Mouse (Mus musculus) hindbrain, embryonic 13.5 days (tissue): ENCODE data around the gene Mrps10. TPM values are rescaled to one million over a fixed set of nuclear protein-coding genes. Genes with fewer than 3 reads are reported as not detected.
"Not testable (repeated sequence)": the region's sequence is repeated elsewhere in the genome, so short reads cannot be mapped to it uniquely, and the experiment has no call there.

Experiments used
- ATAC-seq: fragments of 200-750 bp; cut with Nextera tagmentation; 2 replicates; pipeline ENCODE4 v1.8.0; 2017; ENCODE audit warnings: moderate TSS enrichment; ENCODE audit not compliant: low FRiP score
- H3K27ac ChIP-seq: fragments of 300-500 bp; sonication (generic); 2 replicates; pipeline ENCODE4 v1.5.1; 2015; ENCODE audit warnings: inconsistent platforms, mild to moderate bottlenecking, moderate library complexity
- H3K27me3 ChIP-seq: fragments of 300-500 bp; sonication (generic); 2 replicates; pipeline ENCODE4 v1.6.1; 2015; ENCODE audit warnings: mild to moderate bottlenecking, inconsistent platforms
- H3K36me3 ChIP-seq: fragments of 300-500 bp; sonication (generic); 2 replicates; pipeline ENCODE4 v1.6.1; 2015; ENCODE audit warnings: mild to moderate bottlenecking, inconsistent platforms
- H3K4me1 ChIP-seq: fragments of 300-500 bp; sonication (generic); replicated peaks from 2 replicates; pipeline ENCODE4 v1.6.1; 2015; ENCODE audit warnings: inconsistent platforms
- H3K4me2 ChIP-seq: fragments of 300-500 bp; sonication (generic); 2 replicates; pipeline ENCODE4 v1.6.1; 2015; ENCODE audit warnings: inconsistent platforms, mild to moderate bottlenecking, moderate library complexity
- H3K4me3 ChIP-seq: fragments of 300-500 bp; sonication (generic); 2 replicates; pipeline ENCODE4 v1.5.1; 2015; ENCODE audit warnings: mild to moderate bottlenecking, inconsistent platforms
- H3K9ac ChIP-seq: fragments of 300-500 bp; sonication (generic); 2 replicates; pipeline ENCODE4 v1.6.1; 2015; ENCODE audit warnings: mild to moderate bottlenecking, inconsistent platforms
- H3K9me3 ChIP-seq: fragments of 300-500 bp; sonication (generic); 2 replicates; pipeline ENCODE4 v1.6.1; 2016; ENCODE audit warnings: inconsistent platforms
- WGBS: fragments of 180-500 bp; shearing (Covaris S2); methylation state at CpG from one replicate; pipeline ENCODE4 v1.1.7; 2015; 5-methylcytosine and 5-hydroxymethylcytosine counted together
- polyA plus RNA-seq: library from polyadenylated mRNA; unstranded; fragments of >200 nt; fragmentation: Nextera tagmentation; extraction: Ambion mirVana; gene quantifications from 2 replicates; pipeline ENCODE4 v1.2.1, GENCODE M21; 2015

Gene Mrps10
- polyA plus RNA-seq: 70.6 and 75.7 TPM in 2 replicates

GRCm38 (mm10) chr17:47368401-47369086 is at the start of gene Mrps10:
TSS of gene Mrps10 (plus strand) at chr17:47368887.
- peak within 1 kb of the TSS; percentile 84 for H3K27ac ChIP-seq
- H3K36me3 ChIP-seq: peaks cover 14% of the 10 kb centered on the region
- H3K4me2 ChIP-seq: peak within 1 kb of the TSS; percentile 75
- H3K9me3 ChIP-seq: no peaks in the 10 kb centered on the region
- H3K9ac ChIP-seq: peak within 1 kb of the TSS; percentile 79
- peak within 1 kb of the TSS; percentile 68 for H3K4me3 ChIP-seq
- H3K4me1 ChIP-seq: peaks cover 17% of the 10 kb centered on the region
- peaks cover 29% of the 10 kb centered on the region for H3K27me3 ChIP-seq
- WGBS: 4% methylated on average over 35 of the region's 35 CpGs
- peak; percentile 91 for ATAC-seq

- no peak for ATAC-seq
- Histone ChIP-seq H3K4me3 (no peak overlapping the region), H3K4me2 (no peak overlapping the region), H3K36me3 (peaks cover 72% of the 10 kb centered on the region), H3K9ac (no peak overlapping the region), H3K27me3 (no peaks in the 10 kb centered on the region), H3K27ac (no peak overlapping the region), H3K4me1 (no peaks in the 10 kb centered on the region), H3K9me3 (no peaks in the 10 kb centered on the region)
- WGBS: 80% methylated on average over 20 of the region's 20 CpGs
Measured at GRCm38 (mm10) chr17:47318972-47319625, 49.6 kb upstream of the Mrps10 start.

GRCm38 (mm10) chr17:47319761-47320160 is 48.9 kb upstream of the Mrps10 start:
- ATAC-seq: no peak
- Histone ChIP-seq H3K36me3 (peaks cover 72% of the 10 kb centered on the region), H3K9me3 (no peaks in the 10 kb centered on the region), H3K9ac (no peak overlapping the region), H3K4me1 (no peaks in the 10 kb centered on the region), H3K4me3 (no peak overlapping the region), H3K27ac (no peak overlapping the region), H3K4me2 (no peak overlapping the region), H3K27me3 (no peaks in the 10 kb centered on the region)
- WGBS: 93% methylated on average over 12 of the region's 12 CpGs

- H3K4me3 ChIP-seq: no peak overlapping the region
- 82% methylated on average over 22 of the region's 22 CpGs for WGBS
- no peaks in the 10 kb centered on the region for H3K27me3 ChIP-seq
- H3K27ac ChIP-seq: no peak overlapping the region
- no peaks in the 10 kb centered on the region for H3K9me3 ChIP-seq
- no peak for ATAC-seq
- H3K4me2 ChIP-seq: no peak overlapping the region
- H3K4me1 ChIP-seq: no peaks in the 10 kb centered on the region
- no peak overlapping the region for H3K9ac ChIP-seq
- H3K36me3 ChIP-seq: peaks cover 61% of the 10 kb centered on the region
Measured at GRCm38 (mm10) chr17:47322128-47322990, 46.3 kb upstream of the Mrps10 start.

GRCm38 (mm10) chr17:47322991-47323295 is 45.7 kb upstream of the Mrps10 start:
- H3K4me3 ChIP-seq: no peak overlapping the region
- no peaks in the 10 kb centered on the region for H3K27me3 ChIP-seq
- H3K4me1 ChIP-seq: no peaks in the 10 kb centered on the region
- H3K9me3 ChIP-seq: no peaks in the 10 kb centered on the region
- no peak for ATAC-seq
- peaks cover 62% of the 10 kb centered on the region for H3K36me3 ChIP-seq
- H3K27ac ChIP-seq: no peak overlapping the region
- H3K9ac ChIP-seq: no peak overlapping the region
- WGBS: 92% methylated on average over 6 of the region's 6 CpGs
- no peak overlapping the region for H3K4me2 ChIP-seq

GRCm38 (mm10) chr17:47327559-47327958 is 41.1 kb upstream of the Mrps10 start:
- WGBS: 91% methylated on average over 12 of the region's 12 CpGs
- Histone ChIP-seq H3K9me3 (no peaks in the 10 kb centered on the region), H3K4me3 (no peak overlapping the region), H3K4me1 (no peaks in the 10 kb centered on the region), H3K9ac (no peak overlapping the region), H3K4me2 (no peak overlapping the region), H3K27me3 (no peaks in the 10 kb centered on the region), H3K27ac (no peak overlapping the region), H3K36me3 (peaks cover 75% of the 10 kb centered on the region)
- no peak for ATAC-seq

GRCm38 (mm10) chr17:47327969-47328368 is 40.7 kb upstream of the Mrps10 start:
- peaks cover 71% of the 10 kb centered on the region for H3K36me3 ChIP-seq
- no peak overlapping the region for H3K27ac ChIP-seq
- H3K9me3 ChIP-seq: no peaks in the 10 kb centered on the region
- no peak for ATAC-seq
- no peaks in the 10 kb centered on the region for H3K4me1 ChIP-seq
- H3K9ac ChIP-seq: no peak overlapping the region
- no peak overlapping the region for H3K4me3 ChIP-seq
- 79% methylated on average over 7 of the region's 7 CpGs for WGBS
- no peak overlapping the region for H3K4me2 ChIP-seq
- no peaks in the 10 kb centered on the region for H3K27me3 ChIP-seq

- WGBS: 93% methylated on average over 26 of the region's 26 CpGs
- Histone ChIP-seq H3K27me3 (no peaks in the 10 kb centered on the region), H3K36me3 (peaks cover 64% of the 10 kb centered on the region), H3K27ac (no peak overlapping the region), H3K4me2 (no peak overlapping the region), H3K9me3 (no peaks in the 10 kb centered on the region), H3K4me1 (peaks cover 6% of the 10 kb centered on the region), H3K9ac (no peak overlapping the region), H3K4me3 (no peak overlapping the region)
- ATAC-seq: no peak
Measured at GRCm38 (mm10) chr17:47328552-47329343, 39.9 kb upstream of the Mrps10 start.

GRCm38 (mm10) chr17:47330616-47331015 is 38.1 kb upstream of the Mrps10 start:
- no peak for ATAC-seq
- H3K4me2 ChIP-seq: no peak overlapping the region
- H3K9ac ChIP-seq: no peak overlapping the region
- no peaks in the 10 kb centered on the region for H3K9me3 ChIP-seq
- peaks cover 55% of the 10 kb centered on the region for H3K36me3 ChIP-seq
- H3K27me3 ChIP-seq: 0 out of 2 replicates have a peak, but pooled peaks cover 3% of the 10 kb centered on the region
- peaks cover 12% of the 10 kb centered on the region for H3K4me1 ChIP-seq
- no peak overlapping the region for H3K4me3 ChIP-seq
- 92% methylated on average over 9 of the region's 9 CpGs for WGBS
- H3K27ac ChIP-seq: no peak overlapping the region

- Histone ChIP-seq H3K27ac (no peak overlapping the region), H3K36me3 (peaks cover 58% of the 10 kb centered on the region), H3K4me3 (no peak overlapping the region), H3K27me3 (0 out of 2 replicates have a peak, but pooled peaks cover 3% of the 10 kb centered on the region), H3K9me3 (no peaks in the 10 kb centered on the region), H3K9ac (no peak overlapping the region), H3K4me1 (peaks cover 12% of the 10 kb centered on the region), H3K4me2 (no peak overlapping the region)
- ATAC-seq: 0 out of 2 replicates have a peak, but pooled peaks have one; percentile 70
- 88% methylated on average over 12 of the region's 12 CpGs for WGBS
Measured at GRCm38 (mm10) chr17:47332001-47332611, 36.6 kb upstream of the Mrps10 start.

GRCm38 (mm10) chr17:47332664-47333063 is 36.0 kb upstream of the Mrps10 start:
- not testable (repeated sequence) for H3K27ac ChIP-seq, H3K9ac ChIP-seq, H3K27me3 ChIP-seq, H3K9me3 ChIP-seq, ATAC-seq, H3K4me2 ChIP-seq, H3K4me3 ChIP-seq
- Histone ChIP-seq H3K4me1 (peaks cover 12% of the 10 kb centered on the region), H3K36me3 (peaks cover 58% of the 10 kb centered on the region)
- WGBS: 68% methylated on average over 5 of the region's 5 CpGs
